Mouse (Mus musculus) thymus, postnatal 10 days (tissue): ENCODE measurements around the gene Evi2b.

ENCODE experiments used
- DNase-seq, 2 experiments: peaks; one replicate each; pipeline ENCODE4 v3.0.0; 2021; ENCODE audit warnings: low spot score in 2 of 2

Evi2b gene

DNA sequence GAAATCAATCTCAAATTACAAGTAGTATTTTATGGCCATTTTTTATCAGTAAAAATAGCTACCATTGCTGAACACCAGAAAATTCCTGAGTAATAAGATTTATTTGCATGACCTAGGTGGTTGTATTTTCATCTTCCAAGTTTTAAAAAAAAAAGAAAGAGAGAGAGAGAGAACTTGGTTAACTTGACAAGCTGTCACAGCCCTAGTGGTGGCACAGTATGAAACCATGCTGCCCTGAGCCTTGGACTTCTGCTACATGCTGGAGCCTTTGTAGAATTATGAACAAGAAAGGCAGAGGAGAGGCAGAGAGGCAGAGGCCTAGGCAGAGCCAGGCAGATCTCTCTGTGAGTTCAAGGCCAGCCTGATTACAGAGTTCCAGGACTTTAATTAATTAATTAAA is 1.6 kb downstream of the Evi2b start:
- DNase-seq, result peak in 1 of 2 experiments; percentile 18

GRCm38 (mm10) chr11:79520772-79521171 is 2.8 kb downstream of the Evi2b start:
- DNase-seq, result no peak

DNA sequence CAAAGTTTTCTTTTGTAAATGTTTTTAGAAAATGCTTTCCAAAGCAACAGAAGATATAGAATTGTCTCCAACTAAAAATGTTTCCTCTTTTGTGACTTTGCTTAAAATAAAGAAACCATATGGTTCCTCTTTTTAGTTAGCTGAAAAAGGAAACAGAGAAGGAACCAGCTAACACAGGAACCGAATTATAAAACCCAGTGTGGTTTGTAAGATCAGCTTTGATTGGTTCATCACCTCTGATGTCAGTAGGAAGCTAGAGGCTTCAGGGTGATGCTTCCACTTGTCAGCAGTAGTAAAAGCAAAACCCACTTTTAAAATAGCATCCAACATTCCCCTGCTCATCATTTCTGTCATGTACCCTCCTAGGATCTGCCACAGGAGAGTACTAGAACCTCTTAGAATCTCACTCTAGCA is 3.7 kb downstream of the Evi2b start:
- DNase-seq, result peak in 1 of 2 experiments; percentile 32

GRCm38 (mm10) chr11:79519299-79519698 is 4.3 kb downstream of the Evi2b start:
- no peak for DNase-seq

DNA sequence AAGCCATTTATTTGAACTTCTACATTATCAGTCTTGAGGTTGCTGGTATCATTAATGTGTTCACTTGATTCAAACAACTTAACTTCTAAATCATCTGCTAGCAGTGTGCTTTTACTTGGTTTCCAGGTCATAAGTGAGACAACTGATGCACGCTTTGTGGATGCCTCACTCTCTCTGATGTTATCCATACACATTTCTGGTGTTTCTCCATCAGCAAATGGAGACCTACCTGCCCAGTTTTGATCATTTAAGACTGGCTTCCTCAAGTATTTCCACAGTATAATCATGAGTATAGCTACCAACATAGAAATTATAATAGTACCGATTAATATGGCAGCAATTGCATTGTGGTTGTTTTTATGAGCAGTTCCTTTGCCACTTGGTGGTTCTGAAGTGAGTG is 7.8 kb downstream of the Evi2b start:
- DNase-seq, result no peak

DNA sequence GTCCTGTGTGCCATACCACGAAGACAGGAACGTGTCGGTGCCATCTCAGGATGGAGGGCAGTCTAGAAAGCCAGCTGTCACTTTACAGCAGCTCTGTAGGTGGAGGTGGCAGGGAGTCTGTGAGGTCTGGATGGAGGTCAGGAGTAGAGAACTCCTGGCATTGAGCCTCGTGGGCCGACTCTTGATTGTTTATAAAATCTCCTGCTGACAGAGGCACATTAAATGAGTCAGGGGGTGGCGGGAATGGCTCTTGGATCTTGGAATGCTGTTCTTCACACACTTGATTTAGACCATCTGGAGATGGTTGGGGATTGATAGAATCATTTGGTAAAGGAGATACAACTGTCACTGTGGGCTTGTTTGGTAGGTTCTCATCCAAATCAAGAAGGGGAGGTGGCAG is 8.2 kb downstream of the Evi2b start:
- no peak for DNase-seq

DNA sequence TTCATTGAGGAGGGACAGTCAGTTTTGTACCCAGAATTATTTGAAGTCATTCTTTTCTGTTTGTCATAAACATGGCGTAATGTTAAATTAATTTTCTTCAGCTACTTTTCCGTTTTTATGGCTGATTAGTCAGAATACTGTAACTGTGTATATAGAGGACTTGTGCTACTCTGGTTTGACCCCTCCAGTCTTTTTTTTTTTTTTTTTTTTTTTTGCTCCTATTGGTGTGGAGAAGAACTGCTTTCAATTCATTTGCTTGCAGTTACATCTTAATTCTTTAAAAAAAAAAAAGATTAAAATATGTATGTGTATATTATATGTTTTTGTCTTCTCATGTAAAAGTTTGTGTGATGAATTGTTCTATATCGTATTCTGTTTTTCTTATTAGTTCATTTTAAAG is 11.6 kb downstream of the Evi2b start:
- DNase-seq, result no peak

DNA sequence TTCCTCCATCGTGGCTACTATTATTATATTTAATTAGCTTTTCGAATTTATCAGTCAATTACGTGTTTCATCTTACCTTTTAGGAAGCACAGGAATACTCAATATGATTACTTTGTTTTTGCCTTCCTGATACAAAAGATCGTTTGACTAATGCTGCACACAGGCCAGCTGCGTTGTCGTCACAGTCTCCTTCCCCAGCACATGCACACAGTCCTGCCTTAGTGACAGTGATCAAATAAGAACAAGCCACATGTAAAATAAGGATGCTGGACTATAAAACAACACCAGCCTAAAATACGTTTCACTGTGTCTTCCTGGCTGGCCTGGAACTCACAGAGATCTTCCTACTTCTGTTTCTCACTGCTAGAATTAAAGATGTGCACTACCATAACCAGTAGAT is 19.1 kb downstream of the Evi2b start:
- no peak for DNase-seq

DNA sequence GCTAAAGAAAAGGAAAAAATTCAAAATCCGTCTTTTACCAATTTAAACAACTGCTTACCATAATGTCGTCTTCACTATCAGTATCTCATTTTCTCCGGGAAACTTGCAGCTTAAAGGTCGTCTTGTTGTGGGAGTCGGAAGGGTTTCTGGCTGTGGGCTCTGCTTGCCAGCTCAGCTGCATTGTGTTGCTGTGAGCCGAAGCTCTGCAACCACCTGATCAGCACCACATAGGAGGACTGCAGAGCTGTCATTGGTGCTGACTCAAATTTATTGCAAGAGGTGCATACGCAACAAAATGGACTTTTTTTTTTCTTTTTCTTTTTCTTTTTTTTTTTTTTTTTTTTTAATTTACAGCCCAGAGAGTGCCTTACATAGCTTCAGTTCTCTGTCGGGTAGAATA is 19.7 kb downstream of the Evi2b start, which contains the start of gene Omg:
TSS of gene Omg (minus strand) at position 240 of the 400 bp plus-strand sequence.
- DNase-seq, result no peak

DNA sequence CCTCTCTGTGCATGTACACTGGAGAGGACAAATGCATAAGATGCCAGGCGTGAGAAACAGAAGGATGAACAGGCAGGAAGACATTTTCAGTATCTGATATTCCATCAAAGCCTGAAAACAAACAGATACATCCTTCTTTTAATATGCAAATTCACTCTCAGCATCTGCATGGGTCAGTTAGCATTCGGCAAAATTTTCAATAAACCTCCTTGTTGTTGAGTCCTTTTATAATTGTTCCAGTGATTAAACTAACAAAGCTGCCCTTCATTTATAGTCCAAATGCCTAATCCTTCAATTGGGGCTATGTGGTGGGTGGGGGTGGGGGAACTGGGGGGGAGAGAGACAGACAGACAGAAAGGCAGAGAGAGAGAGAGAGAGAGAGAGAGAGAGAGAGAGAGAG is 20.6 kb downstream of the Evi2b start:
- no peak for DNase-seq

DNA sequence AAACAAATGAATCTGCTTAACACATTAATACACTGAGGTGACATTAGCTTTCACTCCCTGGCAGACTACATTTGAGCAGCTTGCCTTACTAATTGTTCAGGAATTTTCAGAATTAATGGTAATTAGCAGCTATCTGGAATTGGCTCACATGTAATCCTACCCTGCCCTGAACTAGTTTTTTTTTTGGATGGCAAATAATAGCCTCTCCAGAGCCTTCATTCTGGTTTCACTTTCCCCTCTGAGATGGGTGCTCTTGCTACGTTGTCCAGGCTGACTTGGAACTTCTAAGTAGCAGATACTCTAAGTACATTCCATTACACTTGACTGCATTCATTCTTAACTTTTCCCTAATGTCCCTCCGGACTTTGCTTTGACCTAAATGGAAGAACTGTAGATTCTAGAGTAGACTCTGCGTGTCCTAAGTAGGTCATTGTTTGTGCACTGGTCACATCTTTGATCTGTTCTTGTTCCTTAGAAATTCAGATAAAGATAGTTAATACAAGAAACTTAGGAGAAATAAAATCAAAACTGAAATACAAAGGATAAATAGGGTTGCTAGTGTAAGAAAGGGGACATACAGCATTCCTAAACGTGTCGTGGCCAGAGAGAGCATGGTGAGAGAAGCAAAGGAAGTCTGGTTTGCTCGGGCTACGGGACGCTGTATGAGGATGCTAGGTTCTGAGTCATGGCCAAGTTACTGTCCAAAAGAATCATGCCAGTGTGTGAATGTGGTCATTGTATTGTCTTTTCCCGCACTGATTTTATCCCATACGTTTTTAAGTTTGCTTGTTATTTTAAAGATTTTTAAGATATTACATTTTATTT is 28.4 kb downstream of the Evi2b start:
- DNase-seq, result no peak

- DNase-seq, result no peak
These were observed 38.8 kb downstream of the Evi2b start for GRCm38 (mm10) chr11:79484721-79485120.

DNA sequence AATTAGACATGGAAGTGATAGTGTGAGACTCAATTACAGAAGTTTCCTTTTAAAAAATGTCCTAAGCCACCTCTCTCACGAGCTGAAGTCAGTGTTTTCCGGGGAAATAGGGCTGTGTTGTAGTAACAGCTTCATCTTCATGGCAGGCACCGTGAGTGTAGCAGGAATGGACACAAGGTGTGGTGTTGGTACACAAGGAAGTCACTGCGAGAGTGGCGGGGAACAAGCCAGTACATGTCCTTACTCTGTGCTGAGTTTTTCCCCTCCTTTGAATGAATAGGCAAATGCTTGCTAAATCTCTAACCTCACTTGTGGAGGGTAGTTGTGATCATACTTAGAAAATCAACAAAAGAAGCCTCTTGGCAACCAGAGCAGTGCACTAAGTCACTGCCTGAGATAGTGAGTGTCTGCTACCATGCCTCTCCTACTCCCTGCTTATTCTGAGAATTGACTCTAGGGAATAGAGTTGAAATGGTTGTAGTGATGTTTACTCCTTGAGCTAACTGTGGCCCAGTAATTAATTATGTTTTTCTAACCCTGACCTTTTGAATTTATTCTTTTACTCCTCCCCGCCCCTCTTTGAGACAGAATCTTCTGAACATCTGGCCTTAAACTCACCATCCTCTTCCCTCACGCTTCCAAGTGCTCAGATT is 39.6 kb downstream of the Evi2b start:
- DNase-seq, result no peak

GRCm38 (mm10) chr11:79483392-79483791 is 40.2 kb downstream of the Evi2b start:
- DNase-seq, result no peak

DNA sequence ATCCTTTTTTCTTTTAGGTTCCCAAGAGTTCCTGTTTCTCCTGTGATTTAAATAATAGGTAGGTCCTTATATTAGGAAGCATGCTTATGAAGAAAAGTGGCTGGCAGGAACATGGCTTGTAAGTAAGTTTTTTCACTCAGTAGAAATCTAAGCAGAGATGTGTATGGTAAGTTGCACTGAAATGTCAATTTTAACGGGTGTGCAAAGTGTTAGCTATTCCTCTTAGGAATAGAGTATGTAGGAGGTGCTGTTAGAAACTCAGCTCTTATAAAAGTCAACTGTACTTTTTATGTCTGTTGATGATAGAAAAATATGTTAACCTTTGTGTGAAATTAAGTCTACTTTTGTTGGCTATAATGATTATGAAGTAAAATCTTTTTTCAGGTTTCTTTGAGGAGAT is 55.5 kb downstream of the Evi2b start:
- DNase-seq, result no peak
